8 mouse cellular contexts compared by ENCODE assay signal in genomic region chr15:85821203-85822010, GRCm38 (mm10). TPM values are rescaled to one million over a fixed set of nuclear protein-coding genes. Genes with fewer than 3 reads are reported as not detected.
DNase-seq lines count a peak whose midpoint lies in the region; ATAC-seq lines count a peak whose summit lies in the region.

Gene Pkdrej, minus strand, starts transcription at chr15:85821734.

- H3K9ac ChIP-seq in forebrain, embryonic 12.5 days = peak within 1 kb of the TSS; percentile 71
- peak within 1 kb of the TSS; percentile 68 for H3K9ac ChIP-seq in hindbrain, embryonic 12.5 days
- peak within 1 kb of the TSS; percentile 71 for H3K9ac ChIP-seq in neural tube, embryonic 12.5 days

- H3K9me3 ChIP-seq in megakaryocyte, embryonic 14.5 days = peaks cover 43% of the 10 kb centered on the region
- 0 out of 2 replicates have a peak, but pooled peaks cover 5% of the 10 kb centered on the region for H3K9me3 ChIP-seq in forebrain, embryonic 12.5 days
- no peaks in the 10 kb centered on the region; the same call in 1 of the 2 replicates for H3K9me3 ChIP-seq in hindbrain, embryonic 12.5 days (replicated peaks)
- H3K9me3 ChIP-seq in neural tube, embryonic 12.5 days = 0 out of 2 replicates have a peak, but pooled peaks cover 13% of the 10 kb centered on the region

- H3K27me3 ChIP-seq in megakaryocyte, embryonic 14.5 days (replicated peaks) = peaks cover 73% of the 10 kb centered on the region
- H3K27me3 ChIP-seq in forebrain, embryonic 12.5 days = peaks cover 20% of the 10 kb centered on the region
- peaks cover 28% of the 10 kb centered on the region for H3K27me3 ChIP-seq in hindbrain, embryonic 12.5 days
- peaks cover 16% of the 10 kb centered on the region for H3K27me3 ChIP-seq in neural tube, embryonic 12.5 days (replicated peaks)

- 2% methylated on average over 65 of the region's 65 CpGs for WGBS in forebrain, embryonic 12.5 days
- WGBS in hindbrain, embryonic 12.5 days = 2% methylated on average over 64 of the region's 65 CpGs
- 1% methylated on average over 65 of the region's 65 CpGs for WGBS in neural tube, embryonic 12.5 days

- H3K4me1 ChIP-seq in megakaryocyte, embryonic 14.5 days = peaks cover 11% of the 10 kb centered on the region; the same call in 1 of the 2 replicates
- H3K4me1 ChIP-seq in forebrain, embryonic 12.5 days = peaks cover 11% of the 10 kb centered on the region
- peaks cover 11% of the 10 kb centered on the region for H3K4me1 ChIP-seq in hindbrain, embryonic 12.5 days
- peaks cover 8% of the 10 kb centered on the region; the same call in 1 of the 2 replicates for H3K4me1 ChIP-seq in neural tube, embryonic 12.5 days

- H3K36me3 ChIP-seq in megakaryocyte, embryonic 14.5 days (replicated peaks; ENCODE audit: low read length) = no peaks in the 10 kb centered on the region
- H3K36me3 ChIP-seq in forebrain, embryonic 12.5 days (replicated peaks) = no peaks in the 10 kb centered on the region
- H3K36me3 ChIP-seq in hindbrain, embryonic 12.5 days = no peaks in the 10 kb centered on the region
- no peaks in the 10 kb centered on the region for H3K36me3 ChIP-seq in neural tube, embryonic 12.5 days

- peak within 1 kb of the TSS; percentile 98 for H3K4me2 ChIP-seq in forebrain, embryonic 12.5 days
- peak within 1 kb of the TSS; percentile 98 for H3K4me2 ChIP-seq in hindbrain, embryonic 12.5 days (replicated peaks)
- H3K4me2 ChIP-seq in neural tube, embryonic 12.5 days (replicated peaks) = peak within 1 kb of the TSS; percentile 98

- no peak within 1 kb of the TSS for H3K27ac ChIP-seq in forebrain, embryonic 12.5 days
- H3K27ac ChIP-seq in hindbrain, embryonic 12.5 days = no peak within 1 kb of the TSS
- H3K27ac ChIP-seq in neural tube, embryonic 12.5 days = no peak within 1 kb of the TSS

- no peak for ATAC-seq in megakaryocyte, adult 5-6 weeks (ENCODE audit: poor library complexity, severe bottlenecking)
- peak; percentile 58; the same call in 1 of the 2 replicates for ATAC-seq in forebrain, embryonic 12.5 days (ENCODE audit: low FRiP score)
- ATAC-seq in hindbrain, embryonic 12.5 days (ENCODE audit: low FRiP score) = 0 out of 2 replicates have a peak, but pooled peaks have one; percentile 40
- peak; percentile 29; the same call in 1 of the 2 replicates for ATAC-seq in neural tube, embryonic 12.5 days (ENCODE audit: low FRiP score, low read depth)

- DNase-seq in cerebellum, adult 11-12 months = peak; percentile 57
- DNase-seq in liver = peak; percentile 23
- DNase-seq in thymus, postnatal 0 days (ENCODE audit: low spot score) = no peak

- peak within 1 kb of the TSS; percentile 74 for H3K4me3 ChIP-seq in megakaryocyte, embryonic 14.5 days (replicated peaks)
- peak within 1 kb of the TSS; percentile 51 for H3K4me3 ChIP-seq in forebrain, embryonic 12.5 days (replicated peaks)
- H3K4me3 ChIP-seq in hindbrain, embryonic 12.5 days = peak within 1 kb of the TSS; percentile 57
- peak within 1 kb of the TSS; percentile 51 for H3K4me3 ChIP-seq in neural tube, embryonic 12.5 days

RNA-seq across cellular contexts. Expression of gene Pkdrej, which starts in this region (rescaled TPM):
- not detected in 2 replicates for polyA plus RNA-seq in megakaryocyte, embryonic 14.5 days (2012; ENCODE audit: insufficient read depth, low replicate concordance)
- not detected in 2 replicates for total RNA-seq in megakaryocyte, adult 5-6 weeks (2015)
- not detected in 2 replicates for total RNA-seq in megakaryocyte, adult 5-6 weeks (2017)
- polyA plus RNA-seq in forebrain, embryonic 12.5 days (2016; fragmentation: Nextera tagmentation; extraction: Ambion mirVana) = 0.10 TPM in 1 of 2 replicates, not detected in the other
- 0.12 TPM in 1 of 2 replicates, not detected in the other for polyA plus RNA-seq in hindbrain, embryonic 12.5 days (2016; fragmentation: Nextera tagmentation; extraction: Ambion mirVana)
- polyA plus RNA-seq in neural tube, embryonic 12.5 days (2016; fragmentation: Nextera tagmentation; extraction: Ambion mirVana) = 0.06 TPM in 2 replicates
- polyA plus RNA-seq in thymus, postnatal 0 days (2015; fragmentation: Nextera tagmentation; extraction: Ambion mirVana) = 0.01 and 0.03 TPM in 2 replicates

Comparison
In these comparisons a context has a peak if more than half of its experiments do, and no peak if none do; other contexts are left out.
1. Peak in ATAC-seq, H3K4me3 ChIP-seq, H3K9ac ChIP-seq and H3K4me2 ChIP-seq in forebrain, embryonic 12.5 days; RNA of the gene not detected or under 1 TPM.
2. Peak in ATAC-seq, H3K4me3 ChIP-seq, H3K9ac ChIP-seq and H3K4me2 ChIP-seq in hindbrain, embryonic 12.5 days; RNA of the gene not detected or under 1 TPM.
3. Peak in ATAC-seq, H3K4me3 ChIP-seq, H3K9ac ChIP-seq and H3K4me2 ChIP-seq in neural tube, embryonic 12.5 days; RNA of the gene not detected or under 1 TPM.